Mouse (Mus musculus) adrenal gland, postnatal 25 days (tissue): ENCODE results near the gene Smg6. TPM values are rescaled to one million over a fixed set of nuclear protein-coding genes. Genes with fewer than 3 reads are reported as not detected.

Experiments
- DNase-seq: peaks from one replicate; pipeline ENCODE4 v3.0.0; 2021; ENCODE audit warnings: mixed read lengths
- total RNA-seq: library from RNA; stranded (reverse); gene quantifications from 2 replicates; pipeline ENCODE4 v1.2.3, GENCODE M21; 2021

Smg6 gene
- total RNA-seq, 1 experiment from 2014 or later: 32.8 TPM

GRCm38 (mm10) chr11:74929111-74929510 is 3.5 kb downstream of the Smg6 start:
- DNase-seq: no peak

- no peak for DNase-seq
Observed at GRCm38 (mm10) chr11:74930391-74930790, 4.8 kb downstream of the Smg6 start.

- no peak for DNase-seq
Observed at GRCm38 (mm10) chr11:74946348-74946747, 20.7 kb downstream of the Smg6 start.

GRCm38 (mm10) chr11:74954901-74955300 is 29.3 kb downstream of the Smg6 start:
- no peak for DNase-seq

GRCm38 (mm10) chr11:74956006-74956405 is 30.4 kb downstream of the Smg6 start:
- DNase-seq: no peak

GRCm38 (mm10) chr11:74957600-74957999 is 32.0 kb downstream of the Smg6 start:
- no peak for DNase-seq

- no peak for DNase-seq
Observed at GRCm38 (mm10) chr11:74959501-74959900, 33.9 kb downstream of the Smg6 start.

- DNase-seq: no peak
Observed at GRCm38 (mm10) chr11:74960031-74960551, 34.5 kb downstream of the Smg6 start.

- DNase-seq: no peak
Observed at GRCm38 (mm10) chr11:74961953-74962352, 36.3 kb downstream of the Smg6 start.

- no peak for DNase-seq
Observed at GRCm38 (mm10) chr11:74962846-74963407, 37.3 kb downstream of the Smg6 start.

GRCm38 (mm10) chr11:74965516-74965915 is 39.9 kb downstream of the Smg6 start:
- DNase-seq: no peak

GRCm38 (mm10) chr11:74973290-74974157 is 47.9 kb downstream of the Smg6 start:
- DNase-seq: no peak

GRCm38 (mm10) chr11:74974615-74975014 is 49.0 kb downstream of the Smg6 start:
- DNase-seq: no peak

GRCm38 (mm10) chr11:74976835-74977687 is 51.4 kb downstream of the Smg6 start:
- DNase-seq: no peak

GRCm38 (mm10) chr11:74981464-74981863 is 55.8 kb downstream of the Smg6 start:
- peak; percentile 83 for DNase-seq

GRCm38 (mm10) chr11:74982241-74982640 is 56.6 kb downstream of the Smg6 start:
- no peak for DNase-seq

GRCm38 (mm10) chr11:74988162-74988561 is 62.5 kb downstream of the Smg6 start:
- no peak for DNase-seq

- DNase-seq: no peak
Observed at GRCm38 (mm10) chr11:74989047-74989446, 63.4 kb downstream of the Smg6 start.

- DNase-seq: no peak
Observed at GRCm38 (mm10) chr11:74990501-74990900, 64.9 kb downstream of the Smg6 start.

- no peak for DNase-seq
Observed at GRCm38 (mm10) chr11:74991290-74991689, 65.7 kb downstream of the Smg6 start.

- DNase-seq: no peak
Observed at GRCm38 (mm10) chr11:74992427-74992987, 66.9 kb downstream of the Smg6 start.

- no peak for DNase-seq
Observed at GRCm38 (mm10) chr11:74994141-74994540, 68.5 kb downstream of the Smg6 start.
